Mouse (Mus musculus) stomach, embryonic 15.5 days (tissue): ENCODE results near the gene Gnaq. TPM values are rescaled to one million over a fixed set of nuclear protein-coding genes. Genes with fewer than 3 reads are reported as not detected.

Experiments used
- ATAC-seq: fragments of 200-750 bp; cut with Nextera tagmentation; 2 replicates; pipeline ENCODE4 v1.8.0; 2017; ENCODE audit warnings: low read depth, moderate number of reproducible peaks, moderate TSS enrichment; ENCODE audit not compliant: insufficient read depth, low FRiP score
- H3K27ac ChIP-seq: fragments of 300-500 bp; sonication (generic); 2 replicates; pipeline ENCODE4 v1.5.1; 2015; ENCODE audit warnings: mild to moderate bottlenecking, inconsistent platforms
- H3K27me3 ChIP-seq: fragments of 300-500 bp; sonication (generic); replicated peaks from 2 replicates; pipeline ENCODE4 v1.6.1; 2015; ENCODE audit warnings: inconsistent platforms
- H3K36me3 ChIP-seq: fragments of 300-500 bp; sonication (generic); 2 replicates; pipeline ENCODE4 v1.6.1; 2015; ENCODE audit warnings: inconsistent platforms
- H3K4me1 ChIP-seq: fragments of 300-500 bp; sonication (generic); 2 replicates; pipeline ENCODE4 v1.6.1; 2015; ENCODE audit warnings: inconsistent platforms
- H3K4me2 ChIP-seq: fragments of 300-500 bp; sonication (generic); 2 replicates; pipeline ENCODE4 v1.6.1; 2015; ENCODE audit warnings: mild to moderate bottlenecking, inconsistent platforms
- H3K4me3 ChIP-seq: fragments of 300-500 bp; sonication (generic); replicated peaks from 2 replicates; pipeline ENCODE4 v1.5.1; 2015; ENCODE audit warnings: inconsistent platforms
- H3K9ac ChIP-seq: fragments of 300-500 bp; sonication (generic); 2 replicates; pipeline ENCODE4 v1.6.1; 2015; ENCODE audit warnings: inconsistent platforms
- H3K9me3 ChIP-seq: fragments of 300-500 bp; sonication (generic); 2 replicates; pipeline ENCODE4 v1.6.1; 2016; ENCODE audit warnings: inconsistent platforms
- WGBS: fragments of 180-500 bp; shearing (Covaris S2); methylation state at CpG from one replicate; pipeline ENCODE4 v1.1.7; 2015; 5-methylcytosine and 5-hydroxymethylcytosine counted together
- microRNA-seq: library from miRNA; unstranded; fragments of <30 nt; microRNA quantifications from one replicate; pipeline ENCODE4, GENCODE M21; 2016
- polyA plus RNA-seq: library from polyadenylated mRNA; unstranded; fragments of >200 nt; fragmentation: Nextera tagmentation; extraction: Ambion mirVana; gene quantifications from 2 replicates; pipeline ENCODE4 v1.2.1, GENCODE M21; 2015

Gnaq gene
- polyA plus RNA-seq, 1 experiment from 2014 or later: 35.6 TPM

DNA sequence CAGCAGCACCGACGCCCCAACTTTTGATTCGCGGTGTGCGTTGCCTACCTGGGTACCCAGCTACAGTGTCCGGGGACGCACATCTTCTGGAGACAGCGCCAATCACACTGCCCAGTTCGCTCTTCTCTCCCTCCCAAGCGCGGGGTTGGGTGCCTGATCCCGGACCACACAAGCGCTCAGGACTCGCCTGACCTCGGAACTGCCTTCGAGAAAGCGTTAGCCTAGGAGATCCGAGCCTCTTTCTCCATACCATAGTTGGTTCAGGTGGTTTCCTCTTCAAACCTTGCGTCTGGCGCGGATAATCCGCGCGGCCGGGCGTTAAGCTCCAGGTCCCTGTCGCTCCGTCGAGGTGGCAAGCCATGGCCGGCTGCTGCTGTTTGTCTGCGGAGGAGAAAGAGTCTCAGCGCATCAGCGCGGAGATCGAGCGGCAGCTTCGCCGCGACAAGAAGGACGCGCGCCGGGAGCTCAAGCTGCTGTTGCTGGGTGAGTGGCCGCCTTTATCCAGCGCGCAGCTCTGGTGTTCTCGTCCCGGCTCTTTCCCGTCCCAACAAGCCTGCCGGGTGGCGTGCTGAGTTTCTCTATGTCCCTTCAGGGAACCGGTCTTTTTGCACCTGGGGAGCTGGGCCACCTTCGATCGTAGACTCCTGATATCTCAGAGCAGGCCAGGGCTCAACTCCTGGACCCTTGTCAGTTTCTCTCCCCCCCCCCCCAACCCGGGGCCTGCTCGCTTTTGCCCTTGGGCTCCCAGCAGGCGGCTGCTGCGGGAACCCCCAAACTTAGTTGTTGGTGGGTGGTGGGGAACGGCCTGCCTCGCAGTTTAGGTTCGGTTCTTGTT, 303.9 kb downstream of the Gnaq start:
- 5% methylated on average over 61 of the region's 61 CpGs for WGBS
- peak overlapping the region; percentile 36; the same call in 1 of the 2 replicates for H3K27ac ChIP-seq
- peak overlapping the region; percentile 24; the same call in 1 of the 2 replicates for H3K9ac ChIP-seq
- ATAC-seq: no peak
- H3K4me2 ChIP-seq: peak overlapping the region; percentile 91
- H3K4me3 ChIP-seq: peak overlapping the region; percentile 52
- peaks cover 26% of the 10 kb centered on the region for H3K4me1 ChIP-seq
- H3K36me3 ChIP-seq: no peaks in the 10 kb centered on the region
- H3K9me3 ChIP-seq: no peaks in the 10 kb centered on the region
- no peaks in the 10 kb centered on the region for H3K27me3 ChIP-seq

Small RNAs within 50 kb of the gene (microRNA-seq; reads per million reads assigned to microRNA genes)
- gene Mir496b: not detected

Other genes with a start within 250 kb of the Gnaq start
- 90.5 and 95.5 TPM in 2 replicates for gene Psat1, start 185.5 kb upstream of the Gnaq start, polyA plus RNA-seq
- gene Cep78, start 147.8 kb upstream of the Gnaq start, polyA plus RNA-seq: 19.5 and 23.2 TPM in 2 replicates